Mouse (Mus musculus): ENCODE results near the gene Skp2.

GRCm38 (mm10) chr15:9082753-9083152 is 72.5 kb downstream of the Skp2 start:
- TF ChIP-seq CTCF (IDR thresholded peaks at IDR 0.05; ENCODE audit: low read depth) (no peak), EP300 (IDR thresholded peaks at IDR 0.05; ENCODE audit: low read depth) (no peak)
